In genomic region chr6:54917523-54917922, GRCm38 (mm10) we compare ENCODE assay signal across 8 mouse cellular contexts. TPM values are rescaled to one million over a fixed set of nuclear protein-coding genes. Genes with fewer than 3 reads are reported as not detected.
DNase-seq lines count a peak whose midpoint lies in the region; ATAC-seq and TF ChIP-seq lines count a peak whose summit lies in the region.

No protein-coding gene starts in this region.

- no peaks in the 10 kb centered on the region for H3K9me3 ChIP-seq in hindbrain, embryonic 14.5 days (ENCODE audit: control insufficient read depth, low read length)
- H3K9me3 ChIP-seq in hindbrain, embryonic 13.5 days, result no peaks in the 10 kb centered on the region

- H3K36me3 ChIP-seq in hindbrain, embryonic 14.5 days (replicated peaks; ENCODE audit: control insufficient read depth, insufficient read depth), result no peaks in the 10 kb centered on the region
- H3K36me3 ChIP-seq in hindbrain, embryonic 13.5 days, result no peaks in the 10 kb centered on the region
- H3K36me3 ChIP-seq in heart, adult 2 months (ENCODE audit: control insufficient read depth, insufficient read depth, low read length), result no peaks in the 10 kb centered on the region
- H3K36me3 ChIP-seq in thymus, adult 2 months (ENCODE audit: control insufficient read depth, insufficient read depth, low read length), result no peaks in the 10 kb centered on the region

- no peak overlapping the region for H3K27ac ChIP-seq in hindbrain, embryonic 14.5 days
- H3K27ac ChIP-seq in hindbrain, embryonic 13.5 days, result no peak overlapping the region
- H3K27ac ChIP-seq in heart, adult 2 months, result no peak overlapping the region
- no peak overlapping the region for H3K27ac ChIP-seq in thymus, adult 2 months (ENCODE audit: control insufficient read depth, insufficient read depth, low read length)

- H3K4me1 ChIP-seq in hindbrain, embryonic 14.5 days (replicated peaks; ENCODE audit: control insufficient read depth, insufficient read depth, low read length), result no peaks in the 10 kb centered on the region
- no peaks in the 10 kb centered on the region for H3K4me1 ChIP-seq in hindbrain, embryonic 13.5 days (replicated peaks)
- H3K4me1 ChIP-seq in heart, adult 2 months (ENCODE audit: control insufficient read depth, insufficient read depth, low read length), result no peaks in the 10 kb centered on the region
- H3K4me1 ChIP-seq in thymus, adult 2 months (replicated peaks; ENCODE audit: control insufficient read depth, insufficient read depth, low read length), result peaks cover 5% of the 10 kb centered on the region

- H3K4me3 ChIP-seq in hindbrain, embryonic 14.5 days (replicated peaks; ENCODE audit: low read length), result no peak overlapping the region
- H3K4me3 ChIP-seq in hindbrain, embryonic 13.5 days, result no peak overlapping the region
- no peak overlapping the region for H3K4me3 ChIP-seq in heart, adult 2 months
- no peak overlapping the region for H3K4me3 ChIP-seq in thymus, adult 2 months (ENCODE audit: control insufficient read depth, insufficient read depth, low read length)

- H3K79me2 ChIP-seq in heart, adult 2 months (replicated peaks; ENCODE audit: control insufficient read depth, insufficient read depth, low read length), result no peaks in the 10 kb centered on the region

- WGBS in hindbrain, embryonic 14.5 days, result 51% methylated on average over 4 of the region's 4 CpGs
- 48% methylated on average over 4 of the region's 4 CpGs for WGBS in hindbrain, embryonic 13.5 days
- 25% methylated on average over 4 of the region's 4 CpGs for WGBS in heart, adult 2 months
- WGBS in thymus, adult 2 months, result 21% methylated on average over 4 of the region's 4 CpGs

- TF ChIP-seq EP300 in heart, adult 2 months (IDR thresholded peaks at IDR 0.05; ENCODE audit: insufficient read depth, low read depth, low read length), result peak; percentile 91

- ATAC-seq in hindbrain, embryonic 14.5 days (ENCODE audit: low FRiP score), result no peak
- no peak for ATAC-seq in hindbrain, embryonic 13.5 days (ENCODE audit: low FRiP score)

- no peak overlapping the region for H3K4me2 ChIP-seq in hindbrain, embryonic 14.5 days (replicated peaks)
- no peak overlapping the region for H3K4me2 ChIP-seq in hindbrain, embryonic 13.5 days

- TF ChIP-seq POLR2A in heart, adult 2 months (IDR thresholded peaks at IDR 0.05; ENCODE audit: insufficient read depth, low read depth, low read length), result no peak
- TF ChIP-seq POLR2A in thymus, adult 2 months (IDR thresholded peaks at IDR 0.05; ENCODE audit: control insufficient read depth, extremely low read depth, insufficient read depth, low read length, poor library complexity), result no peak

- peak; percentile 42 for DNase-seq in hindbrain, embryonic 14.5 days (ENCODE audit: low spot score)
- DNase-seq in ES-CJ7 (ENCODE audit: low read depth, low spot score), result peak; percentile 75
- DNase-seq in cerebellum, adult 9-10 months, result peak; percentile 18
- DNase-seq in heart, adult 2 months, result peak; percentile 72 to 74
- peak; percentile 69 for DNase-seq in layer of hippocampus, adult 11-12 months (ENCODE audit: low spot score)
- DNase-seq in lung, postnatal 36 days, result peak; percentile 93
- peak; percentile 69 for DNase-seq in thymus, adult 2 months

- intact Hi-C loops in heart, adult 2 months (cut with DNase I), result loop anchor here (1.0 to 10.0 kb wide), 5 partner anchors 55 to 249 kb away; partner anchors contain the start of genes Ggct and Nod1

- no peak overlapping the region for H3K9ac ChIP-seq in hindbrain, embryonic 14.5 days
- H3K9ac ChIP-seq in hindbrain, embryonic 13.5 days, result no peak overlapping the region
- H3K9ac ChIP-seq in heart, adult 2 months (ENCODE audit: low read depth, low read length), result no peak overlapping the region

- H3K27me3 ChIP-seq in hindbrain, embryonic 14.5 days (ENCODE audit: control insufficient read depth, insufficient read depth, low read length), result no peaks in the 10 kb centered on the region; the same call in 1 of the 2 replicates
- 0 out of 2 replicates have a peak, but pooled peaks cover 2% of the 10 kb centered on the region for H3K27me3 ChIP-seq in hindbrain, embryonic 13.5 days
- H3K27me3 ChIP-seq in heart, adult 2 months (ENCODE audit: control insufficient read depth, insufficient read depth, low read length), result no peaks in the 10 kb centered on the region
- H3K27me3 ChIP-seq in thymus, adult 2 months (ENCODE audit: control insufficient read depth, insufficient read depth, low read length), result no peaks in the 10 kb centered on the region

- peak; percentile 89 for TF ChIP-seq CTCF in heart, adult 2 months (IDR thresholded peaks at IDR 0.05)
- no peak for TF ChIP-seq CTCF in thymus, adult 2 months (IDR thresholded peaks at IDR 0.05; ENCODE audit: borderline replicate concordance, control insufficient read depth, extremely low read depth, insufficient read depth, low read length, poor library complexity)

RNA-seq across cellular contexts. Expression of gene Nod1, which starts 54.9 kb away (rescaled TPM):
- polyA plus RNA-seq in hindbrain, embryonic 14.5 days (2014; fragmentation: Nextera tagmentation; extraction: Ambion mirVana), result 2.7 and 3.3 TPM in 2 replicates
- 2.4 TPM in 2 replicates for polyA plus RNA-seq in hindbrain, embryonic 13.5 days (2015; fragmentation: Nextera tagmentation; extraction: Ambion mirVana)
- 10 to 100 TPM; 17.3 to 18.6 TPM for total RNA-seq in heart, adult 2 months (2021)
- 23.6 and 25.7 TPM in 2 replicates for polyA plus RNA-seq in heart, adult 2 months (2012; rRNA removed)
- 13.5 and 18.3 TPM in 2 replicates for polyA plus RNA-seq in thymus, adult 2 months (2012; rRNA removed)

Comparison
In these comparisons a context has a peak if more than half of its experiments do, and no peak if none do; other contexts are left out.
1. DNase-seq: peak in every context shown above with its lines; median percentile 93 in lung, postnatal 36 days; 75 in ES-CJ7; 73 in heart, adult 2 months; 69 in layer of hippocampus, adult 11-12 months; 69 in thymus, adult 2 months; 42 in hindbrain, embryonic 14.5 days; 18 in cerebellum, adult 9-10 months.